Mouse (Mus musculus): ENCODE results near the gene Pfas. TPM values are rescaled to one million over a fixed set of nuclear protein-coding genes. Genes with fewer than 3 reads are reported as not detected.
A peak's percentile ranks its signal among the peaks of the same experiment; 100 is the strongest.
"Not testable (repeated sequence)": the region's sequence is repeated elsewhere in the genome, so short reads cannot be mapped to it uniquely, and the experiment has no call there.

The Pfas gene
- polyA plus RNA-seq, 1 experiment from 2014 or later, result 36.6 TPM

- no peak for ATAC-seq (ENCODE audit: insufficient number of reproducible peaks, insufficient read depth, low FRiP score, low read depth)
- no peaks in the 10 kb centered on the region for H3K27me3 ChIP-seq (ENCODE audit: control insufficient read depth, insufficient read depth, low read length)
- peaks cover 63% of the 10 kb centered on the region for H3K36me3 ChIP-seq (ENCODE audit: control insufficient read depth, insufficient read depth, low read length)
- no peak overlapping the region for H3K27ac ChIP-seq (ENCODE audit: low read length)
- no peak overlapping the region for H3K9ac ChIP-seq (replicated peaks; ENCODE audit: low read depth, low read length)
- no peaks in the 10 kb centered on the region for H3K9me3 ChIP-seq (ENCODE audit: control insufficient read depth, low read depth, low read length)
- no peak overlapping the region for H3K4me3 ChIP-seq (ENCODE audit: low read depth, low read length)
- no peak overlapping the region for H3K4me2 ChIP-seq (replicated peaks; ENCODE audit: low read depth, low read length)
- peaks cover 20% of the 10 kb centered on the region; the same call in 1 of the 2 replicates for H3K4me1 ChIP-seq (ENCODE audit: control insufficient read depth, insufficient read depth, low read length)
- WGBS, result 74% methylated on average over 9 of the region's 9 CpGs
These were observed 25.3 kb upstream of the Pfas start for GRCm38 (mm10) chr11:69033552-69033951.

GRCm38 (mm10) chr11:69028805-69029204 is 20.5 kb upstream of the Pfas start:
- Histone ChIP-seq H3K36me3 (ENCODE audit: control insufficient read depth, insufficient read depth, low read length) (peaks cover 93% of the 10 kb centered on the region), H3K4me2 (replicated peaks; ENCODE audit: low read depth, low read length) (no peak overlapping the region), H3K27ac (ENCODE audit: low read length) (no peak overlapping the region), H3K9me3 (ENCODE audit: control insufficient read depth, low read depth, low read length) (no peaks in the 10 kb centered on the region), H3K27me3 (ENCODE audit: control insufficient read depth, insufficient read depth, low read length) (no peaks in the 10 kb centered on the region), H3K4me1 (ENCODE audit: control insufficient read depth, insufficient read depth, low read length) (no peaks in the 10 kb centered on the region), H3K4me3 (ENCODE audit: low read depth, low read length) (no peak overlapping the region), H3K9ac (replicated peaks; ENCODE audit: low read depth, low read length) (no peak overlapping the region)
- 75% methylated on average over 2 of the region's 2 CpGs for WGBS
- no peak for ATAC-seq (ENCODE audit: insufficient number of reproducible peaks, insufficient read depth, low FRiP score, low read depth)

- WGBS, result 93% methylated on average over 3 of the region's 3 CpGs
These were observed 18.3 kb upstream of the Pfas start for GRCm38 (mm10) chr11:69026562-69026961.

GRCm38 (mm10) chr11:69020691-69021090 is 12.4 kb upstream of the Pfas start:
- Histone ChIP-seq H3K4me2 (replicated peaks; ENCODE audit: low read depth, low read length) (no peak overlapping the region), H3K4me3 (ENCODE audit: low read depth, low read length) (no peak overlapping the region), H3K4me1 (ENCODE audit: control insufficient read depth, insufficient read depth, low read length) (peaks cover 5% of the 10 kb centered on the region; the same call in 1 of the 2 replicates), H3K9ac (replicated peaks; ENCODE audit: low read depth, low read length) (no peak overlapping the region), H3K9me3 (ENCODE audit: control insufficient read depth, low read depth, low read length) (no peaks in the 10 kb centered on the region), H3K36me3 (ENCODE audit: control insufficient read depth, insufficient read depth, low read length) (peaks cover 43% of the 10 kb centered on the region), H3K27me3 (ENCODE audit: control insufficient read depth, insufficient read depth, low read length) (no peaks in the 10 kb centered on the region), H3K27ac (ENCODE audit: low read length) (no peak overlapping the region)
- no peak for ATAC-seq (ENCODE audit: insufficient number of reproducible peaks, insufficient read depth, low FRiP score, low read depth)

More at GRCm38 (mm10) chr11:69026562-69026961, 18.3 kb upstream of the Pfas start:
- H3K4me1 ChIP-seq (ENCODE audit: control insufficient read depth, insufficient read depth, low read length), result no peaks in the 10 kb centered on the region
- H3K9me3 ChIP-seq (ENCODE audit: control insufficient read depth, low read depth, low read length), result no peaks in the 10 kb centered on the region
- H3K36me3 ChIP-seq (ENCODE audit: control insufficient read depth, insufficient read depth, low read length), result peaks cover 92% of the 10 kb centered on the region
- ATAC-seq (ENCODE audit: insufficient number of reproducible peaks, insufficient read depth, low FRiP score, low read depth), result no peak
- H3K27ac ChIP-seq (ENCODE audit: low read length), result no peak overlapping the region
- H3K4me2 ChIP-seq (replicated peaks; ENCODE audit: low read depth, low read length), result no peak overlapping the region
- H3K4me3 ChIP-seq (ENCODE audit: low read depth, low read length), result no peak overlapping the region
- H3K9ac ChIP-seq (replicated peaks; ENCODE audit: low read depth, low read length), result no peak overlapping the region
- no peaks in the 10 kb centered on the region for H3K27me3 ChIP-seq (ENCODE audit: control insufficient read depth, insufficient read depth, low read length)

- Histone ChIP-seq H3K27me3 (ENCODE audit: control insufficient read depth, insufficient read depth, low read length) (no peaks in the 10 kb centered on the region), H3K4me3 (ENCODE audit: low read depth, low read length) (peak overlapping the region; percentile 55), H3K36me3 (ENCODE audit: control insufficient read depth, insufficient read depth, low read length) (peaks cover 10% of the 10 kb centered on the region), H3K9ac (replicated peaks; ENCODE audit: low read depth, low read length) (peak overlapping the region; percentile 69), H3K9me3 (ENCODE audit: control insufficient read depth, low read depth, low read length) (no peaks in the 10 kb centered on the region), H3K4me2 (replicated peaks; ENCODE audit: low read depth, low read length) (peak overlapping the region; percentile 80), H3K27ac (ENCODE audit: low read length) (peak overlapping the region; percentile 86; the same call in 1 of the 2 replicates), H3K4me1 (ENCODE audit: control insufficient read depth, insufficient read depth, low read length) (peaks cover 5% of the 10 kb centered on the region; the same call in 1 of the 2 replicates)
- no peak for ATAC-seq (ENCODE audit: insufficient number of reproducible peaks, insufficient read depth, low FRiP score, low read depth)
- 60% methylated on average over 3 of the region's 3 CpGs for WGBS
These were observed 8.5 kb upstream of the Pfas start for GRCm38 (mm10) chr11:69016755-69017154.

GRCm38 (mm10) chr11:69015644-69016441 is 7.6 kb upstream of the Pfas start, which contains the start of gene Ctc1:
Ctc1 (plus strand) TSS chr11:69015911.
- Histone ChIP-seq H3K4me3 (ENCODE audit: low read depth, low read length) (peak within 1 kb of the TSS; percentile 55), H3K27ac (ENCODE audit: low read length) (peak within 1 kb of the TSS; percentile 86), H3K4me2 (replicated peaks; ENCODE audit: low read depth, low read length) (peak within 1 kb of the TSS; percentile 80), H3K9ac (replicated peaks; ENCODE audit: low read depth, low read length) (peak within 1 kb of the TSS; percentile 69), H3K4me1 (ENCODE audit: control insufficient read depth, insufficient read depth, low read length) (peaks cover 5% of the 10 kb centered on the region; the same call in 1 of the 2 replicates), H3K27me3 (ENCODE audit: control insufficient read depth, insufficient read depth, low read length) (no peaks in the 10 kb centered on the region), H3K9me3 (ENCODE audit: control insufficient read depth, low read depth, low read length) (no peaks in the 10 kb centered on the region), H3K36me3 (ENCODE audit: control insufficient read depth, insufficient read depth, low read length) (peaks cover under 1% of the 10 kb centered on the region)
- WGBS, result 3% methylated on average over 38 of the region's 38 CpGs
- ATAC-seq (ENCODE audit: insufficient number of reproducible peaks, insufficient read depth, low FRiP score, low read depth), result peak; percentile 95

- Histone ChIP-seq H3K36me3 (ENCODE audit: control insufficient read depth, insufficient read depth, low read length) (no peaks in the 10 kb centered on the region), H3K9me3 (ENCODE audit: control insufficient read depth, low read depth, low read length) (no peaks in the 10 kb centered on the region), H3K4me1 (ENCODE audit: control insufficient read depth, insufficient read depth, low read length) (peaks cover 10% of the 10 kb centered on the region), H3K27ac (ENCODE audit: low read length) (peak overlapping the region; percentile 90), H3K27me3 (ENCODE audit: control insufficient read depth, insufficient read depth, low read length) (no peaks in the 10 kb centered on the region), H3K4me2 (replicated peaks; ENCODE audit: low read depth, low read length) (peak overlapping the region; percentile 83), H3K9ac (replicated peaks; ENCODE audit: low read depth, low read length) (peak overlapping the region; percentile 52), H3K4me3 (ENCODE audit: low read depth, low read length) (peak overlapping the region; percentile 50)
- ATAC-seq (ENCODE audit: insufficient number of reproducible peaks, insufficient read depth, low FRiP score, low read depth), result peak; percentile 71
- WGBS, result 2% methylated on average over 18 of the region's 18 CpGs
These were observed 3.9 kb upstream of the Pfas start for GRCm38 (mm10) chr11:69012071-69012601.

GRCm38 (mm10) chr11:69011445-69011844 is 3.2 kb upstream of the Pfas start:
- Histone ChIP-seq H3K27ac (ENCODE audit: low read length) (peak overlapping the region; percentile 90; the same call in 1 of the 2 replicates), H3K4me2 (replicated peaks; ENCODE audit: low read depth, low read length) (peak overlapping the region; percentile 83), H3K9ac (replicated peaks; ENCODE audit: low read depth, low read length) (peak overlapping the region; percentile 52; the same call in 1 of the 2 replicates), H3K4me3 (ENCODE audit: low read depth, low read length) (peak overlapping the region; percentile 50)
- H3K4me1 ChIP-seq (ENCODE audit: control insufficient read depth, insufficient read depth, low read length); H3K36me3 ChIP-seq (ENCODE audit: control insufficient read depth, insufficient read depth, low read length); H3K9me3 ChIP-seq (ENCODE audit: control insufficient read depth, low read depth, low read length); H3K27me3 ChIP-seq (ENCODE audit: control insufficient read depth, insufficient read depth, low read length); ATAC-seq (ENCODE audit: insufficient number of reproducible peaks, insufficient read depth, low FRiP score, low read depth): not testable (repeated sequence)
- WGBS, result 67% methylated on average over 2 of the region's 2 CpGs

Measured in stomach, embryonic 14.5 days (tissue).